ENCODE assay signal across 9 mouse cellular contexts in the genomic region with DNA sequence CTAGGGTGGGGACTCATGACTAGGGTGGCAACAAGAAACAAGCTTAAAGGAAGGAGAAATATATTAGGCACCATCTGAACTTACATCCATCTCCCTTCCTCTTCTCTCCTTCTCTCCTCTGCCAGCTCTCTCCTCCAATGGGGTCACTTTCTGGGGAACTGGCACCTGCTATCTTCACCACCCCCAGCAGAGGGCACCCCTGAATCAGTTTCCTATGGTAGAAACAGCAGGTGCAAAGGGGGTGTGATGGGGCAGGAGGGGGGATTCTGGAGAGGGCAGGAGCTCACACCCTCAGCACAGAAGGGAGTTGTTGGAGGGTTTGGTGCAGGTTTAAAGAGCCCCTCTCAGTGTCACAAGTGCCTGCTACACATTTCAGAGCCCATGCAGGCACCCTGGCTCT. TPM values are rescaled to one million over a fixed set of nuclear protein-coding genes. Genes with fewer than 3 reads are reported as not detected.
DNase-seq lines count a peak whose midpoint lies in the region; ATAC-seq and TF ChIP-seq lines count a peak whose summit lies in the region.
"Had no signal": no experiment of that assay in that cellular context is flagged by ENCODE, and none has a peak within 500 bp of the region (broad histone marks: within the 10 kb centered on the region; RNA-seq: fewer than 3 reads in every experiment).

No protein-coding gene starts in this region.

- no peaks in the 10 kb centered on the region for H3K9me3 ChIP-seq in kidney, postnatal 0 days (replicated peaks; ENCODE audit: low read length)
- H3K9me3 ChIP-seq in stomach, postnatal 0 days (ENCODE audit: control insufficient read depth, low read length), result no peaks in the 10 kb centered on the region
- H3K9me3 ChIP-seq: heart, embryonic 13.5 days had no signal

- H3K4me1 ChIP-seq in kidney, postnatal 0 days (replicated peaks; ENCODE audit: insufficient read depth, low read length), result no peaks in the 10 kb centered on the region; the same call in none of the 2 replicates
- no peaks in the 10 kb centered on the region; the same call in 1 of the 2 replicates for H3K4me1 ChIP-seq in stomach, postnatal 0 days (replicated peaks; ENCODE audit: control insufficient read depth, insufficient read depth)

- peak; percentile 25 for DNase-seq in cerebellum, adult 11-12 months
- no peak for DNase-seq in cerebellum, adult 11 months
- peak; percentile 52 for DNase-seq in kidney, postnatal 0 days (ENCODE audit: low spot score)
- no peak for DNase-seq in kidney, adult 11 months
- DNase-seq in Patski (ENCODE audit: low read depth, low spot score), result no peak
- DNase-seq in forelimb bud, embryonic 11.5 days (ENCODE audit: low read depth, low spot score), result peak; percentile 27
- DNase-seq in lung, postnatal 14 days, result peak; percentile 74
- peak; percentile 72 for DNase-seq in stomach, postnatal 0 days (ENCODE audit: low spot score)

- no peak overlapping the region for H3K27ac ChIP-seq in kidney, postnatal 0 days
- no peak overlapping the region for H3K27ac ChIP-seq in stomach, postnatal 0 days (replicated peaks)
- H3K27ac ChIP-seq: heart, embryonic 13.5 days had no signal

- peak; percentile 70 for TF ChIP-seq CTCF in kidney, postnatal 0 days (IDR thresholded peaks at IDR 0.05; ENCODE audit: low read depth)
- TF ChIP-seq CTCF in Patski (IDR thresholded peaks at IDR 0.05), result peak; percentile 69
- TF ChIP-seq CTCF in stomach, postnatal 0 days (IDR thresholded peaks at IDR 0.05; ENCODE audit: low read depth), result peak; percentile 72

- CTCF ChIA-PET in Patski (lab: Charles Lee), result interaction anchor here (0.8 to 1.7 kb wide), 7 partner anchors 9 to 243 kb away, joined by 3 to 8 read pairs (median 3); no protein-coding TSS in a partner anchor

- in situ Hi-C loops in Patski (cut with MboI; ENCODE audit: low pct_unique_long_range_greater_than_20kb), result no loop called here

- no peak for TF ChIP-seq EP300 in stomach, postnatal 0 days (optimal IDR thresholded peaks at IDR 0.05)

- no peaks in the 10 kb centered on the region for H3K27me3 ChIP-seq in kidney, postnatal 0 days (ENCODE audit: insufficient read depth, low read length)
- no peaks in the 10 kb centered on the region for H3K27me3 ChIP-seq in Patski
- no peaks in the 10 kb centered on the region for H3K27me3 ChIP-seq in stomach, postnatal 0 days (ENCODE audit: control insufficient read depth, insufficient read depth, low read length)

- H3K9ac ChIP-seq in kidney, postnatal 0 days (ENCODE audit: low read depth, low read length), result no peak overlapping the region
- no peak overlapping the region for H3K9ac ChIP-seq in stomach, postnatal 0 days (ENCODE audit: low read length)
- H3K9ac ChIP-seq: heart, embryonic 13.5 days had no signal

- POLR2A ChIA-PET in Patski (lab: Charles Lee), result no interaction called here

- H3K4me3 ChIP-seq in kidney, postnatal 0 days (replicated peaks; ENCODE audit: low read depth, low read length), result no peak overlapping the region
- H3K4me3 ChIP-seq in stomach, postnatal 0 days (ENCODE audit: low read depth, low read length), result no peak overlapping the region
- H3K4me3 ChIP-seq: heart, embryonic 13.5 days had no signal

- H3K4me2 ChIP-seq in kidney, postnatal 0 days (ENCODE audit: low read length), result no peak overlapping the region
- H3K4me2 ChIP-seq in stomach, postnatal 0 days (replicated peaks; ENCODE audit: low read depth), result no peak overlapping the region
- H3K4me2 ChIP-seq: heart, embryonic 13.5 days had no signal

- ATAC-seq in kidney, postnatal 0 days (replicated peaks; ENCODE audit: low FRiP score, low read depth), result no peak
- ATAC-seq in Patski, result no peak
- no peak for ATAC-seq in stomach, postnatal 0 days (ENCODE audit: low FRiP score, low TSS enrichment)

- no peaks in the 10 kb centered on the region for H3K36me3 ChIP-seq in kidney, postnatal 0 days (ENCODE audit: insufficient read depth, low read length)
- no peaks in the 10 kb centered on the region for H3K36me3 ChIP-seq in stomach, postnatal 0 days (ENCODE audit: control insufficient read depth, insufficient read depth, low read length)
- H3K36me3 ChIP-seq: heart, embryonic 13.5 days had no signal

RNA-seq across cellular contexts. Expression of a gene that starts 3.1 kb away (rescaled TPM):
- polyA plus RNA-seq in kidney, postnatal 0 days (2015; fragmentation: Nextera tagmentation; extraction: Ambion mirVana), result 27.2 and 27.5 TPM in 2 replicates
- 17.1 TPM for polyA plus RNA-seq in Patski (2021)
- polyA plus RNA-seq in stomach, postnatal 0 days (2015; fragmentation: Nextera tagmentation; extraction: Ambion mirVana), result 19.7 and 21.3 TPM in 2 replicates

RNA-seq across cellular contexts. Expression of a gene that starts 7.3 kb away (rescaled TPM):
- polyA plus RNA-seq in kidney, postnatal 0 days (2015; fragmentation: Nextera tagmentation; extraction: Ambion mirVana), result 3.2 and 4.3 TPM in 2 replicates
- not detected for polyA plus RNA-seq in Patski (2021)
- polyA plus RNA-seq in stomach, postnatal 0 days (2015; fragmentation: Nextera tagmentation; extraction: Ambion mirVana), result 10.1 and 10.7 TPM in 2 replicates

RNA-seq across cellular contexts. Expression of a gene that starts 23.2 kb away (rescaled TPM):
- polyA plus RNA-seq in kidney, postnatal 0 days (2015; fragmentation: Nextera tagmentation; extraction: Ambion mirVana), result 8.3 and 9.7 TPM in 2 replicates
- polyA plus RNA-seq in Patski (2021), result 0.05 TPM
- 0.34 and 0.64 TPM in 2 replicates for polyA plus RNA-seq in stomach, postnatal 0 days (2015; fragmentation: Nextera tagmentation; extraction: Ambion mirVana)

Comparison
In these comparisons a context has a peak if more than half of its experiments do, and no peak if none do; other contexts are left out.
1. DNase-seq: peak in cerebellum, adult 11-12 months (single experiment), kidney, postnatal 0 days (single experiment), forelimb bud, embryonic 11.5 days (single experiment), lung, postnatal 14 days (single experiment) and stomach, postnatal 0 days (single experiment); none in cerebellum, adult 11 months (single experiment), kidney, adult 11 months (single experiment) and Patski (single experiment).
2. Peak in every context shown above with its lines, with median percentiles within 50 percentile points of each other: CTCF ChIP-seq.